Mouse (Mus musculus): Measurements from ENCODE around the gene Gm42674.

Gm42674 gene

DNA sequence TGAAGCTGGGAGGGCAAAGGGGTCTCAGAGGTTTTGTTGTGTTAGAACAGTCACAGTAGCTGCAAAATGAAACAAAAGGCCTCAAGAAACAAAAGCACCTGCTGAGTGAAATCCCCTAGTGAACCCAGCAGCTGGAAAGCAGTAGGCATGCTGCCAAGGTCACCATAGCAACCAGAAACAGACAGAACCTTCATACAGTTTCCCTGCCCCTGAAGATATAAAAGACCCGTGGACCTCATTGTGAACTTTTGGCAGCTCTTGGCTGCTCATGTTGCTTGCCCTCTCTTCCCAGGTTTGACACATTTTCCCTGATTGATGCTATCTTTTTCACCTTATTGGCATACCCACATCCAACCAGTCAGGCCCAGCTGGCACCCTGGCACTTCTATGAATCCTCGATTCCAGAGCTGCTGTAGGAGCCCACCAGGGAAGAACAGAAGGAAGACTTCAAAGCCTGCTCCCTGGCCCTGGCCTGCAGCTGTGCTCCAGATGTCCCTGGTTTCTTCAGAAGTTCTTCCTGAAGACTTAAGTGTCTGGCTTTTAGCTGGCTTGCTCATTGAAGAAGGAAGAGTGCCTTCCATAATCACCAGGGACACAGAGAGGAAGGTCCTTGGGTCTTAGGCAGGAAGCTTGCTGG is 21.8 kb downstream of the Gm42674 start:
- no peak for DNase-seq (ENCODE audit: low read depth, low spot score)

DNA sequence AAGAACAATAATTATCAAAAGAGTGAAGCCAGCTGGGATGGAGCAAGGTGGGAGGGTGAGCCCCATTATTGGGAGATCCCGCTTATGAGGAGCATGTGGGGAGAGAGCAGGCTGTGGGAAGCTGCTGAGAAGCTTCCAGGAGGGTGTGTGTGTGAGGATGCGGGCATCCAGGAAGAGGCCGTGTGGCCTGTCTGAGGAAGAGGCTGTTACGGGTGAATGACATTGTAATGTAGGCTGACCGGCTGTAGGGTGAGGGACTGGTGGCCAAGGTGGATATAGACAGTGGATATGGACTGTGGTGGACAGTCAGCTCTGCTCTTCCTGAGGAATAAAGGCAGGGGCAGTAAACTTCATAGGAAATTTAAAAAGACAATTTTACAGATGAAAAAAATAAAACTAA is 23.8 kb downstream of the Gm42674 start:
- DNase-seq (ENCODE audit: low read depth, low spot score), result no peak

GRCm38 (mm10) chr3:90626266-90627021 is 24.7 kb downstream of the Gm42674 start:
- no peak for DNase-seq (ENCODE audit: low read depth, low spot score)

DNA sequence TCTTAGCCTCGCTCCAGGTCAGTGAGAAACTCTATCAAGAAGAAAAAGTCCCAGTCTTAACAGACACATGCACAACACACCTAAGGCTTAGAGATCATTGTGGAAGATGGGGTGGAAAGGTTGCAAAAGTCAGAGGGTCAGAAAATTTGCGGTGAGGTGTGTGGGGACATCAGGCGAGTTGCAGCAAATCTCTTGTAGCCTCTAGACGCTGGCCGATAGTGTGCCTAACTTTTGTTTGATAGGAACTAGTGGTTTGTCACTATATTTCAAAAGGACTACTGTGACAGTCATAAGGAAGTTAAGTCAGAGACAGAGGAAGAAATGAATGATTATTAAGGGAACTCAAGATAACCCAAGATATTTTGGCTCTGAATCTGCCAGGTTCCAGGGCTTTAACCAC is 25.7 kb downstream of the Gm42674 start:
- no peak for DNase-seq (ENCODE audit: low read depth, low spot score)

- no peak for DNase-seq (ENCODE audit: low read depth, low spot score)
These were observed 26.1 kb downstream of the Gm42674 start for GRCm38 (mm10) chr3:90627807-90628206.

GRCm38 (mm10) chr3:90629298-90629697 is 27.6 kb downstream of the Gm42674 start:
- DNase-seq (ENCODE audit: low read depth, low spot score), result no peak

DNA sequence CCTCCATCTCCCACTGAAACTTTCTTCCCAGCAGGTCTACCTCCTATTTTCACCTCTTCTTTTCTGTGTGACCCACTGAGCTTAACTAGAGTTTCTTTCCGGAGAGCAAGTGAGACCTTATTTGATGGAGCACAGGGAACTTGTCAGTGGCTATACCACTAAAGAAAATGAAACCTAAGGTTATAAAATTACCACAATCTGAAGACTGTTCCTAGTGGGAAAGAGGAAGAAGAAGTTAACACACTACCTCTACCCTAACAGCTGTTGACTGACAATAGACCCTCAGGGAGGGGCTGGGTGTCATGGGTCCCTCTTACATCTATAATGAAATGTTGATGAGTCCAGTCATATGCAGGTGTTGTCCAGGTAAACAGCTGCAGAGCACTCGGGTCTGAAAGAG is 30.3 kb downstream of the Gm42674 start:
- DNase-seq (ENCODE audit: low read depth, low spot score), result no peak

DNA sequence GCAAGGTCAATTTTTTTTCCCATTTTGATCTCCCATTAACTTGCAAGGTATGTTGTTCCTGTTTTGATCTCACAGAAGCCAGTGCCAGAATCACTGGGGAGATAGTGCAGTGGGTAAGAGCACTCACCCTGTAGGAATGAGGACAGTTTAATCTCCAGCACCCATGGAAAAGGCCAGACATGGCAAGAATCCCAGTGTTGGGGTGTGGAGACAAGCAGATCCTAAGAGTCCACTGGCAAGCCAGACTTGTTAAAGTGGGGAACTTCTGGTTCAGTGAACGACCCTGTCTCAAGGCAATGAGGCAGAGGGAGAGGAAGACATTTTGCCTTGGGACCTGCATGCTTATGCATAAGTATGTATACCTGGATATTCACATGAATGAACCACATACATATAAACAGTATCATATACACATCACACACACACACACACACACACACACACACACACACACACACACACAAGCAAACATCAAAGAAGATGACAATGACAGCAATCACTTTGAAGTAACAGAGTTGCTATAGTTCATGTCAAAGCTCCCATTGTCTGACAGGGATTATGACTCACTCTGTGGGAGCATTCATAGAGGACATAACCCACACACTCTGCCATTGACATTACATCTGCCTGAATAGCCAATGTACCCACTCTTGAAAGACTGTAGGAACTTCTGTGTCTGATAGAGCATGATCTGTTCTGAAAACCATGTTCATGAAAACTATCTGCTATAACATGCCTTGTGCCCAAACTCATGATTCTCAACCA is 37.0 kb downstream of the Gm42674 start:
- DNase-seq (ENCODE audit: low read depth, low spot score), result no peak

DNA sequence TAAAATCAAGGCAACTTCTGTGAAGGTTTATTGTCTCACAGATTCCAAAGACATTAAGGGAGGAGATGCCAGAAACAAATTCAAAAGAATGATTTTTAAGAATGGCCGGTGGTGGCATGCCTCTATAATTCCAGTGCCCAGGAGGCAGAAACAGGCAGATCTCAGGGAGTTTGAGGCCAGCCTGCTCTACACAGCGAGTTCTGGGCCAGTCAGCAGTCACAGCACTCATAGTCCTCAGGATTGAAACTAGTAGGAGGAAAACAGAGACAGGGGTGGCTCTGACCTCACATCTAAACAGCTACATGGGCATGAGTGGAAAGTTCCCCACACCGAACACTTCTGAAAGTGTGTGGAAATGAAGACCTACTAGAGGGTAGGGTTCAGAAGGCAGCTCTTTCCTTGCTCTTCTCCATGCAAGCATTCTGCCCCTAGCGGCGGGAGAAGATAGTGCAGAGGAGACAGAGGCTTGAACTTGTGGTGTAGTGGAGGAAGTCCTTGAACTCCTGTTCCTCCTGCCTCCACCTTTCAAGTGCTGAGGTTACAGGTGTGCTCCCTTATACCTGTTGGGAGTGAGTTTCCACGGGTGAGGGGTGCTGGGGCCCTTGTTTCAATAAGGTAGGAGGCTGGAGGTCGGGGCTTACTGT is 37.9 kb downstream of the Gm42674 start:
- peak; percentile 77 for DNase-seq (ENCODE audit: low read depth, low spot score)

DNA sequence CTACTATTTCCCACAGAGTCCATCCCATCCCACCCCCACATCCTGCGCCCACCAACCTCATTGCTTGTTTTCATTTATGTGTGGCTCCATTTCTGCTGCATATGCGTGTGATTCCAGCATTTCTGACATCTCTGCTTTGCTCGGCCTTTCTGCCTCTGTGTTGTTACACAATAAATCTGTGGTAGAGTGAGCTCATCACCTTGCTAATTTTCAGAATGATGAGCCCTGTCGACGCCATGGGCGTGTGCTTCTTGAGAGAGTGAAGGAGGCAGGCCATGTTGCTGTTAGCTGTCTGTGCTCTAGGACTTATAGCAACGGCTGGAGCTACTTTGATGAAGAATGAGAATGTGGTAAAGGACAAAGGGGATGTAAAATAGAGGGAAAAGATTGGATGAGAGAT is 39.3 kb downstream of the Gm42674 start:
- DNase-seq (ENCODE audit: low read depth, low spot score), result no peak

GRCm38 (mm10) chr3:90644220-90644619 is 42.5 kb downstream of the Gm42674 start:
- DNase-seq (ENCODE audit: low read depth, low spot score), result peak; percentile 44

- no peak for DNase-seq (ENCODE audit: low read depth, low spot score)
These were observed 45.6 kb downstream of the Gm42674 start for GRCm38 (mm10) chr3:90647291-90647690.

DNA sequence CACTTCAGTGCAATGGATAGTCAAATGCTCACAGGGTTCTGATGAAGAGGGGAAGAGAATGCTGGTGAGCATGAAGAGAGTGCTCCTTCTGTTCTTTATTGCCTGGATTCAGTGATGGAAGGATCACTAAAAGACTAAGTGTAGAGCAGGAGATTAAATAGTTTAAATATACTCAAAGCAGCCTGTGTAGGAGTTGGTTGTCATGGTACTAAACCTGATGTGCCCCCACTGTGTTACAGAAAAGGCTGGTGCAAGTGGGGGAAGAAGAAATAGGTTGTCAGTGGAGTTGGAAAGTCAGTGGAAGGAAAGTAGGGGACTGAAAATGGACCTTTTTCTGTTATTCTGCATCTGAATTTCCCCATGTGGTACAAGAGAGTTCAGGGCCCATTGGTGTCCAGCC is 47.3 kb downstream of the Gm42674 start:
- no peak for DNase-seq (ENCODE audit: low read depth, low spot score)

DNA sequence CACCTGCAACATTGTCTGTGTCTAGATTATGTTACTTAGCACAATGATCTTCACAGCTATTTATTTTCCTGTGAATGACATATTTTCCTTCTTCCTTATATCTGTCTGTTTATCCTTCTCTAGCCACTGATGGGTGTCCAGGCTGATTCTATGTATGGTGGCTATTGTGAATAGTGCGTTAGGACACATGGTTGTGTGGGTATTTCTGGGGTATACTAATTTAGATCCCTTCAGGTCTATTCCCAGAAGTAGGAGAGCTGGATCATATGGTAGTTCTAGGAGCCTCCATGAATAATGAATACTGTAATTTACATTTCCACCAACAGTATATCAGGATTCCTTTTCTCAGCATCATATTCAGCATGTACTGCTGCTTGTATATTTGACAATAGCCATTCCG is 48.1 kb downstream of the Gm42674 start:
- no peak for DNase-seq (ENCODE audit: low read depth, low spot score)

DNA sequence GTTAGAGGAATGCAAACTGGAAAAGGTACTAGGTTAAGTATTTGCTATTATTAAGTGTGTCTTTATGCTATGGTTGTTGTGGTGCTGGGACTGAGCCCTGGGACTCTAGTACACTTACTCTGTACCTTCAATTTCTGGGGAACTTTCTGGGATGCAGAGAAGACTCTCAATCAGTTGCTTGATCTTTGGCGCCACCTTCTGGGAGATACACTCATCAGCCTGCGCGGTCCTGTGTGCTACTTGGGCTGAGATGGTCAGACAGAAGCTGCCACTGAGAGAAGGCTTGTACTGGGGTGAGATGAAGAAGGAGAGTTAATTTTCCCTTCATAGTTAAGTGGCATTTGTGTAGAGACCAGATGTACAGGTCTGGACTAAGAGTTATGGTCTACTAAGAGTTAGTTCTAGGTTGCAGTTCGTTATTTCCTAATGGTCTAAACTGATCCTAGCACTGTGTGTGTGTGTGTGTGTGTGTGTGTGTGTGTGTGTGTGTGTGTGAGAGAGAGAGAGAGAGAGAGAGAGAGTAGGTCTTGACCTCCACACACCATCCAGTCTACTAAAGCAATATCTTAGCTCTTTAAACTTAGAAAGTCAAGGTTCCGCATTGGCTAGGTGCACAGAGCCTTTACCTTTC is 51.3 kb downstream of the Gm42674 start:
- peak; percentile 69 for DNase-seq (ENCODE audit: low read depth, low spot score)

GRCm38 (mm10) chr3:90653717-90654116 is 52.0 kb downstream of the Gm42674 start, which contains the start of gene S100a7a:
TSS of gene S100a7a (plus strand) at chr3:90654017.
- DNase-seq (ENCODE audit: low read depth, low spot score), result no peak

All from ES-CJ7 (cell line).